Mouse (Mus musculus) gastrocnemius, postnatal 14 days (tissue): ENCODE measurements around the gene Zbtb24. TPM values are rescaled to one million over a fixed set of nuclear protein-coding genes. Genes with fewer than 3 reads are reported as not detected.

Experiments
- DNase-seq: peaks from one replicate; pipeline ENCODE4 v3.0.0; 2021; ENCODE audit warnings: mixed read lengths
- intact Hi-C: fragments of 180-260 bp; cut with DNase I; formaldehyde crosslinking; loops from one replicate; pipeline ENCODE4 v1.15.1; 2025; ENCODE audit warnings: low total_unique reads
- total RNA-seq, 2 experiments: library from RNA; stranded (reverse); gene quantifications; 2 replicates each; pipeline ENCODE4 v1.2.3; 2021

The Zbtb24 gene
- total RNA-seq, 2 experiments from 2014 or later = 4.3 to 4.7 TPM

GRCm38 (mm10) chr10:41489294-41489693 lies 39.1 kb downstream of the Zbtb24 start:
- intact Hi-C loops = no loop called here
- no peak for DNase-seq

DNA sequence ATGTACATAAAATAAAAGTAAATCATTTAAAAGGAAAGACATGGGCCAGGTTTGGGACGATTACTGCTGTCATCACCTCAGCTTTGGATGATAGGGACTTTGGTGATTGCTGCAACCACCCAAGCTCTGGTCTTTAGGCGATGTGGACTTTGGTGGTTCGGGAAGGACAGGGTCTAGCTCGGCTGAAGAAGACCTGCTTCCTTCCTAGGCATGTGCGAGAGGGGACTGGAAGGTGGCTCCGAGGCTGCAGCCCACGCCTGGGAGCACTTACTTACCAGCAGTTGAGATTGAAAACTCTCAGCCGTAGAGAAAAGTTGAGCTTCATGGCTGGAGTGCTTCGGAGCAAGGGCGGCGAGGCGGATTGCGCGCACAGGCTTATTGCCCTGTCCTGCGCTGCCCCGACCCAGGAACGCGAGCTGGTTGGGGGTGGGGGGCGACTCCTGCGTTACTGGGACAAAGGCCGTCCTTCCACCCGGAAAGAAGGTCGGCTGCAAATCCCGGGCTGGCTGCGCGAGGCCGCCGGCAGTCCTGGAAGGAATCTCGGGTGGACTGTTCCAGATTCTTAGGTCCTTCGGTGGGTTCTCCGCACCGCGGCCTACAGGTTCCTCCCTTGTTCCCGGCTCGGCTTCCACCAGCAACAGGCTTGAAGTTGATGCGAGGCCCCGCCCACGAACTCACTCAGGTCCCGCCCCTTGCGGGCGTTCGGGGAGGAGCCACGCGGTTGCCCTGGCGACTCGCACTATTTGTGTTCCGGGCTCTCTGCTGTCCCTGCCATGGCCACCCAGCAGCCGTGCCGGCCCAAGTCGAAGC lies 39.7 kb downstream of the Zbtb24 start, which contains the start of the genes Smpd2 and Ppil6:
Gene Smpd2, minus strand, starts transcription at position 662 of the 810 bp plus-strand sequence.
Gene Ppil6, plus strand, starts transcription at position 732 of the 810 bp plus-strand sequence.
- intact Hi-C loops = no loop called here
- DNase-seq = peak; percentile 94

GRCm38 (mm10) chr10:41490518-41490873 lies 40.3 kb downstream of the Zbtb24 start:
- intact Hi-C loops = no loop called here
- DNase-seq = no peak

- DNase-seq = no peak
- intact Hi-C loops = no loop called here
Observed at GRCm38 (mm10) chr10:41491111-41491510, 40.9 kb downstream of the Zbtb24 start.

DNA sequence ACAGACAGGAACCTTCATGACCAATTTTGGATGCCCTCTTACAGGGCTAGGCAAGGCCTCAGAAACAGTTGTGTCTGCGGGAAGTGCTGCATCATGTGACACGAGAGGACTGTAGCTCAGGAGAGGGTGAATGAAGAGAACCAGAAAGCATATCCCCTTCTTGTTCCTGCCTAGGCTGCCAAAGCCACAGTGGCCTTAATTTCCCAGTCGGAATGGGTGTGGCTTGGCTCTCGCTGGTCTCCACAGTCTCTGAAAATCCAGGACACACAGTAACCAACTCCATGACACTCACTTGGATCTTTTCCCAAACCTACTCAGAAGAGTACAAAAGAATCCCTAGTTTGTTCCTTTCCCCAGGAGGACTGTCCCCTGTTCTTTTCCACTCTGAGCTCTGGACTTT lies 50.8 kb downstream of the Zbtb24 start:
- intact Hi-C loops = loop anchor here (10.0 kb wide), 2 partner anchors 46 to 196 kb away; partner anchors contain the start of genes Ak9, Fig4 and Zbtb24
- peak; percentile 43 for DNase-seq

DNA sequence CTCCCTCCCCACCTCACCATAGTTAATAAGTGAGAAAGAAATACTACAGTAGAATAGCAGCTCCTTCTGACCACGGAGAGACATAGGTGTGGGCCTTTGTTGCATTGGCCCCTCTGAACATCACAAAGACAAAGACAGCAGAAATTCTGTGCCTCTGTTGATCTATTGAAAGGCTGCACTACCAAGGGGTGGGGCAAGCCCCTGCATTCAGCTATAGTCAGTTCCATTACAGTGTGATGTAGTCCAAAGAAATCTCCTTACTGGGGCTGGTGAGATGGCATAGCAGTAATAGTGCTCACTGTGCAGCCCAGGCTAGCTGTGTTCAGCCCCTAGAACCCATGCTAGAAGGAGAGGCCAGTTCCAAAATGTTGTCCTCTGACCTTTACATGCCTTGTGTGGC lies 54.8 kb downstream of the Zbtb24 start:
- no peak for DNase-seq
- intact Hi-C loops = loop anchor here (10.0 kb wide), 2 partner anchors 50 to 200 kb away; partner anchors contain the start of genes Ak9, Fig4 and Zbtb24

DNA sequence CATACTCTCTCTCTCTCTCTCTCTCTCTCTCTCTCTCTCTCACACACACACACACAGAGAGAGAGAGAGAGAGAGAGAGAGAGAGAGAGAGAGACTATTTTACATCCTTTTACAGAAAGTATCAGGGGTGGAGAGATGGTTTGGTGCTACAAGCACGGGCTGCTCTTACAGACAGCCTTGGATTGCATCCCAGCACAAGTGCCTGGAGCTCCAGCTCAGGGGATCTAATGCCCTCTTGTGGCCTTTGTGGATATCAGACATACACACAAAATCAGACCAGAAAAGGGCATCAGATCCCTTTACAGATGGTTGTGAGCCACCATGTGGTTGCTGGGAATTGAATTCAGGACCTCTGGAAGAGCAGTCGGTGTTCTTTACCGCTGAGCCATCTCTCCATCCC lies 55.3 kb downstream of the Zbtb24 start:
- intact Hi-C loops = loop anchor here (10.0 kb wide), 2 partner anchors 51 to 201 kb away; partner anchors contain the start of genes Ak9, Fig4 and Zbtb24
- DNase-seq = peak; percentile 72

DNA sequence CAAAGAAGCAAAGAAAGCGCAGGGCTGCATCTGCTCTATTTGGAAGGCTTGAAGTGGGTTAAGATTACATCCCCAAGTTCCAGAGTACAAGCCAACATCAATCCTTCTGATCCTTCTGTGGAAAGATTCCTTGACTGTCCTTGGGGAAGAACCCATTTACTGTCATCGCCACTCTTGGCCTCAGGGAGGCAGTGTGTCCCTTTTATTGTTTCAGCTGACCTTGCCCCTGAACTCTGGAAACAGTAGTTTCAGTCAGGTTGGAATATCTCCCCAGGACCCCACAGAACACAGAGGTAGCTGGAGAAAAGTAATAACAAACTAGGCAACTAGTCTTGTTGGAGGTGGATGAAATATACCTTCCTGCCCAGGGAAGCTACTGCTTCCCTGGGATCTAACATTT lies 59.0 kb downstream of the Zbtb24 start:
- no peak for DNase-seq
- intact Hi-C loops = loop anchor here (10.0 kb wide), 2 partner anchors 54 to 204 kb away; partner anchors contain the start of genes Ak9, Fig4 and Zbtb24

GRCm38 (mm10) chr10:41514301-41514700 lies 64.1 kb downstream of the Zbtb24 start:
- intact Hi-C loops = no loop called here
- no peak for DNase-seq

DNA sequence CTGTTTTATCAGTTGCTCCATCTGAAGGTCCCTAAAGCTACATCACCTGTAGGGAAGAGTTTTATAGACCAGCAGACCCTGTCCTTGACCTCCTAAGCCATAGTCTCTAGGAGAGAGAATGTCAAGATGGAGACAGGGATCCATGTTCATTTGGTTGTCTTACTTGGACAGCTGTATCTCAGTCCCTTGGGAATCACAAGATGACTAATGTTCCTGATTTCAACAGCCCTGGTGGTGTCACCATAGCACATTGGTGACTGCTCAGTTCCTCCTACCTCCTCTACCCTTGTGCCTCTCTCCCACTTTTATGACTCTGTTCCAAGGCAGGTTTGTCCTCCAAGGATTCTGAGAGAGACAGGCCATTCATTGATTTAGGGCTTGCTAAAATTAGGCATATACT lies 64.7 kb downstream of the Zbtb24 start:
- intact Hi-C loops = loop anchor here (5.0 kb wide), 1 partner anchor 167 kb away; no protein-coding TSS in a partner anchor
- DNase-seq = no peak

Other genes with a start within 250 kb of the Zbtb24 start
- 1 to 10 TPM; 6.0 to 7.0 TPM for gene Fig4, start 147.1 kb upstream of the Zbtb24 start, total RNA-seq
- gene Ak9, start 146.4 kb upstream of the Zbtb24 start, total RNA-seq = not detected
- 10 to 100 TPM; 10.5 to 15.5 TPM for gene Mical1, start 25.9 kb downstream of the Zbtb24 start, total RNA-seq
- 10 to 100 TPM; 10.5 to 12.1 TPM for gene Smpd2, start 40.0 kb downstream of the Zbtb24 start, total RNA-seq
- gene Ppil6, start 40.1 kb downstream of the Zbtb24 start, total RNA-seq = not detected
- 100 to 1,000 TPM; 126 to 138 TPM for gene Cd164, start 69.0 kb downstream of the Zbtb24 start, total RNA-seq